Mouse (Mus musculus) embryonic facial prominence, embryonic 14.5 days (tissue): Measurements from ENCODE around the gene Tcl1b1. TPM values are rescaled to one million over a fixed set of nuclear protein-coding genes. Genes with fewer than 3 reads are reported as not detected.
"Not testable (repeated sequence)": the region's sequence is repeated elsewhere in the genome, so short reads cannot be mapped to it uniquely, and the experiment has no call there.

Experiments
- ATAC-seq: fragments of 200-750 bp; cut with Nextera tagmentation; 2 replicates; pipeline ENCODE4 v1.8.0; 2017; ENCODE audit warnings: low read depth, moderate number of reproducible peaks, moderate TSS enrichment
- DNase-seq: peaks from one replicate; pipeline ENCODE4 v3.0.0-alpha.2; 2015; ENCODE audit warnings: low spot score
- H3K27ac ChIP-seq: fragments of 300-500 bp; sonication (generic); replicated peaks from 2 replicates; pipeline ENCODE4 v1.5.1; 2014; ENCODE audit warnings: low read depth, mild to moderate bottlenecking, low read length, moderate library complexity
- H3K27me3 ChIP-seq: fragments of 300-500 bp; sonication (generic); replicated peaks from 2 replicates; pipeline ENCODE4 v1.6.1; 2014; ENCODE audit warnings: low read length; ENCODE audit not compliant: control insufficient read depth, insufficient read depth
- H3K36me3 ChIP-seq: fragments of 300-500 bp; sonication (generic); 2 replicates; pipeline ENCODE4 v1.6.1; 2014; ENCODE audit warnings: low read length, mixed read lengths; ENCODE audit not compliant: control insufficient read depth, insufficient read depth
- H3K4me1 ChIP-seq: fragments of 300-500 bp; sonication (generic); 2 replicates; pipeline ENCODE4 v1.6.1; 2014; ENCODE audit warnings: antibody characterized with exemption, low read length; ENCODE audit not compliant: control insufficient read depth, insufficient read depth
- H3K4me2 ChIP-seq: fragments of 300-500 bp; sonication (generic); 2 replicates; pipeline ENCODE4 v1.6.1; 2014; ENCODE audit warnings: low read depth, mild to moderate bottlenecking, low read length, moderate library complexity, mixed read lengths
- H3K4me3 ChIP-seq: fragments of 300-500 bp; sonication (generic); 2 replicates; pipeline ENCODE4 v1.5.1; 2014; ENCODE audit warnings: low read depth, mild to moderate bottlenecking, low read length
- H3K9ac ChIP-seq: fragments of 300-500 bp; sonication (generic); 2 replicates; pipeline ENCODE4 v1.6.1; 2014; ENCODE audit warnings: low read depth, mild to moderate bottlenecking, low read length, moderate library complexity, mixed read lengths
- H3K9me3 ChIP-seq: fragments of 300-500 bp; sonication (generic); 2 replicates; pipeline ENCODE4 v1.6.1; 2016; ENCODE audit warnings: low read length; ENCODE audit not compliant: control insufficient read depth
- WGBS: fragments of 180-500 bp; shearing (Covaris S2); extraction: QIAGEN DNeasy Blood & Tissue Kit; methylation state at CpG from one replicate; pipeline ENCODE4 v1.1.7; 2014; 5-methylcytosine and 5-hydroxymethylcytosine counted together
- polyA plus RNA-seq: library from polyadenylated mRNA; unstranded; fragments of >200 nt; fragmentation: Nextera tagmentation; extraction: Ambion mirVana; gene quantifications from 2 replicates; pipeline ENCODE4 v1.2.1, GENCODE M21; 2014

The Tcl1b1 gene
- polyA plus RNA-seq, 1 experiment from 2014 or later, result not detected

DNA sequence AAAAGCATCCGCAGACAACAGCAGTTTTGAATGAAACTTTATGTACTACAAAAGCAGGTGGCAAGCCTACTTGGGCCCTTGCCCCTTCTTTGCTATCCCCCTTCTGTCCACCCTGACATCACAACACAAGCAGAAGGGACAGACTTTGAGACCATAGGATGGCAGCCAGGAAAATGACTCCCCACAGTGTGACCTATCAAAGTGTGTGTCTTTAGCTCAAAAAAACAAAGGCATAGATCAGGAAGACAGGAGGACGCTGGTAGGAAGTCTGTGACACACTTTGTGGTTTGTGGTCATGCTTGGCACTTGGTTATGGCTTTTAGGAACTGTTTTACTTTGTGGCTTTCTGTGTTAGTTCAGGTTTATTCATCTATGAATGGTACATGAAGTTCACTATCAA, 25.3 kb upstream of the Tcl1b1 start:
- DNase-seq, H3K4me1 ChIP-seq, ATAC-seq, H3K27me3 ChIP-seq, H3K27ac ChIP-seq, H3K9ac ChIP-seq, H3K9me3 ChIP-seq, H3K36me3 ChIP-seq, H3K4me2 ChIP-seq, H3K4me3 ChIP-seq: not testable (repeated sequence)
- 67% methylated on average over 2 of the region's 2 CpGs for whole genome bisulfite sequencing

DNA sequence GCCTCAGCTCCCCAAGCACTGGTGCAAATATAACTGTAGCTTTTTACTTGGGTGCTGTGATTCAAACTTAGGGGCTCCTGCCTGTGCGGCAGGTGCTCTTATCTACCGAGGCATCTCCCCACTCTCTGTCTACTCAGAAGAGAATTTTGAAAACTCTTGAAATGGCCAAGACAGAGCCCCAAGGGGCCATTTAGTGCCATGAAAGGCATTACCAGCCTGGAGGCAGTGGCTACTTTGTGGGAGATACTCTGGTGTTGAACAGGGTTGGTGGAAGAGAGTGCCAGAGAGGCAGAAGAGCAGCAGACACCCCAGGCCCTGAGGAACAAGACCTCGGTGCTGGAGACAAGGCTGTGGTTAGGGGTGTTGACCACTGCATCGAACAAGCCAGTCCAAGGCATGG, 24.7 kb upstream of the Tcl1b1 start:
- H3K9ac ChIP-seq, H3K9me3 ChIP-seq, H3K4me3 ChIP-seq, H3K27me3 ChIP-seq, H3K36me3 ChIP-seq, H3K27ac ChIP-seq, DNase-seq, ATAC-seq, H3K4me2 ChIP-seq, H3K4me1 ChIP-seq: not testable (repeated sequence)
- 69% methylated on average over 4 of the region's 4 CpGs for WGBS

DNA sequence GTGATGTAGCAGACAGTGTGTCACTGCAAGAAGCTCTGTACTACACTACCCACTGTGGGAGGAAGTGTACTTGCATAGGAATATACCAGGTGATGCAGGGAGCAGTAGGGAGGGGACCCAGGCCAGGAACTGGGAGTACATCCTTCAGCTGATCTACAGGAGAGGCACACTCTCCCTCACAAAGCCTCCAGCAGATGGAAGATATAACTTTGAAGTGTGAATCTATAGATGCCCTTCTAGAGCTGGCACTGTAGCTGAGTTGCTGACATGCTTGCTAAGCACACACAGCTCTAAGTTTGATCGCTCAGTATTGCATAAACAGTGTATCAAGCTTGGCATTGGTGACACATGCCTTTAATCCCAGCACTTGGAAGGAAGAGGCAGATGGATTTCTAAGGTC, 21.8 kb upstream of the Tcl1b1 start:
- WGBS, result 72% methylated on average over 1 of the region's 1 CpGs
- H3K36me3 ChIP-seq, ATAC-seq: not testable (repeated sequence)

DNA sequence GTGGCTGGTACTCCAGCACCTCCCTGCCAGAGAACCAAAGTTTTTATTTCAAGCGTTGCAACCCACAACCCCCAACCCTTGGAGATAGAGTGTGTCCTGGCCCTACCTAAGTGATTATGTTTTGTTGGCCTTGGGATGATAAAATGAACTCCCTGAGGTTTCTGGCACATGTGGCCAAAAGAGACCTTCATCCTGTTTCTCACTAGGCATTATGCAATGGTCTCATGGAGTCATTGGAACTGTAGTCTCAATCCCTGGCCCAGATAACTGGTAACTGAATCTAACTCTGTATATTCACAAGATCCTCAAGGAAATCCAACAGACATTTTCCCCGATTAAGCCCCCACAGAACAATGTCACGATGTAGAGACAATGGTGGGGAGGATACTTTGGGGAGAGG, 16.4 kb upstream of the Tcl1b1 start:
- Histone ChIP-seq H3K4me2 (no peak overlapping the region), H3K27ac (no peak overlapping the region), H3K4me1 (no peaks in the 10 kb centered on the region), H3K9me3 (no peaks in the 10 kb centered on the region), H3K36me3 (no peaks in the 10 kb centered on the region), H3K9ac (no peak overlapping the region), H3K4me3 (no peak overlapping the region), H3K27me3 (no peaks in the 10 kb centered on the region)
- ATAC-seq (no peak), DNase-seq (no peak)
- 95% methylated on average over 3 of the region's 3 CpGs for WGBS

More for the DNA sequence above, 21.8 kb upstream of the Tcl1b1 start:
- not testable (repeated sequence) for H3K9me3 ChIP-seq, H3K9ac ChIP-seq, H3K27me3 ChIP-seq, H3K4me1 ChIP-seq, H3K4me2 ChIP-seq, H3K4me3 ChIP-seq, H3K27ac ChIP-seq, DNase-seq

DNA sequence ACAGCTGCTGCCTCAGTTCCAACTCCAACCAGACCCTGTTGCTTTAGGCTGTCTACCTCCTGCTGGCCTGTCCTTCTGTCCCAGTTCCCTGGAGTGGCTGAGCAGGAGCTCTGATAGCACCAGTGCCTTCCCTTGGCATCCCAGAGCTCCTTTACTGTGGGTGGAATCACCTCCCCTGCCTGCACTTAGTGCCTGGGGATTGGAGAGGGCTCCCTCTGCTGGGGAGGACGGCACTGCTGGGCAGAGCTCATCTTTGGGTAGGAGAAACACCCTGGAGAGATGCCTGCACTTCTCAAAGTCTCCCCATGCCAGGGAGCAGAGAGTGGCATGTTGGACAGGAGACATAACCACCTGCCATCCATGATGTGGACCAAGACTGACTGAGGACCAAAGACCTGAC, 14.6 kb upstream of the Tcl1b1 start:
- not testable (repeated sequence) for H3K27me3 ChIP-seq, ATAC-seq, H3K4me3 ChIP-seq, H3K9me3 ChIP-seq, H3K4me2 ChIP-seq, H3K4me1 ChIP-seq, H3K9ac ChIP-seq, DNase-seq, H3K36me3 ChIP-seq, H3K27ac ChIP-seq
- WGBS, result 14% methylated on average over 1 of the region's 1 CpGs

DNA sequence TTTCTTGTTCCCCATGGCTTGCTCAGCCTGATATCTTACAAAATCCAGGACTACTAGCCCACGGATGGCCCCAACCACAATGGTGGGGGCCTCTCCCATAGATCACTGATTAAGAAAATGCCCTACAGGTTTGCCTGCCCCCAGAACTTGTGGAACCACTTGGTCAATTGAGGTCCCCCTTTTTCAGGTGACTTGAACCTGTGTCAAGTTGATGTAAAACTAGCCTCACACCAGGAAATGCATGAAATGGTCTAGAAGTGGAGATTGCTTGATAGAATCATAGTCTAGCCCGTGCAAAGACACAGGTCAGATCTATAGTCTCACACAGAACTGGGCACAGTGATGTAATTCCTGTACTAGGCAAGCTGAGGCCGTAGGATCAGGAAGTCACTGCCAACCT, 13.8 kb upstream of the Tcl1b1 start, which contains the start of gene Tcl1b2:
Gene Tcl1b2 (plus strand): TSS at position 301 of the 400 bp plus-strand sequence.
- WGBS, result 87% methylated on average over 3 of the region's 3 CpGs
- no peak within 1 kb of the TSS for H3K4me3 ChIP-seq
- H3K36me3 ChIP-seq, result no peaks in the 10 kb centered on the region
- H3K4me2 ChIP-seq, result no peak within 1 kb of the TSS
- no peaks in the 10 kb centered on the region for H3K27me3 ChIP-seq
- H3K27ac ChIP-seq, result no peak within 1 kb of the TSS
- H3K9me3 ChIP-seq, result no peaks in the 10 kb centered on the region
- no peak for DNase-seq
- ATAC-seq, result no peak
- no peaks in the 10 kb centered on the region for H3K4me1 ChIP-seq
- no peak within 1 kb of the TSS for H3K9ac ChIP-seq

DNA sequence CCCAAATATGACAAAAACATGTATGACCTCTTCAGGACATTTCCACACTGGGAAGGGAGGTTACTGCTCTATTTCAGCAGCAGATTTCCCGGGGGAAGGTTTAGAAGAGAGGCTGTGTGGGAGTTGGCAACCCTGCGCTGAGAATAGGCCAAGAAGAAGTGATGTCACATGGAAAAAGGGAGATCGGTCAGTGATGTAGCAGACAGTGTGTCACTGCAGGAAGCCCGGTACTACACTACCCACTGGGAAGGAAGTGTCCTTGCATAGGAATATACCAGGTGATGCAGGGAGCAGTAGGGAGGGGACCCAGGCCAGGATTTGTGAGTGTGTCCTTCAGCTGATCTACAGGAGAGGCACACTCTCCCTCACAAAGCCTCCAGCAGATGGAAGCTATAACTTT, 4.2 kb upstream of the Tcl1b1 start:
- not testable (repeated sequence) for H3K4me2 ChIP-seq, H3K4me1 ChIP-seq, H3K27me3 ChIP-seq, ATAC-seq, H3K9me3 ChIP-seq, H3K9ac ChIP-seq, H3K27ac ChIP-seq, H3K36me3 ChIP-seq, DNase-seq, H3K4me3 ChIP-seq
- 67% methylated on average over 4 of the region's 4 CpGs for WGBS

DNA sequence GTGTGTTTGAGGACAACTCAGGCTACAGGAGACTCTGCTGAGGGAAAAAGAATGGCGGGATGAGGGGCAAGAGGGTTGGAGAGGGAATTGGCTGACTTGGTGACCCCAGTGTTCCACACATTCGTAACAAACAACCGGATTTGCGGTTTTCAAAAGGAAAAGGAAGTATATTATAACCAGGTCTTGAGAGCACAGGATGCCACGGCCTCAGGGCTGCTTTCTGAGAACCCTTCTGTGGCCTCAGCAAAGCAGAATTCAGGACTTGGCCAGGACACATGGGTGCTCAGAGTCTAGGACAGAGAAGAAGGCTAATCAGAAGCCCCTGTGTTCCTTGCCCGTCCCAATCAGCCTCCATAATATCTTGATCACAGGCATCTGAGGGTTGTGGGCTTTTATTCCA, 648 bp upstream of the Tcl1b1 start:
- H3K27ac ChIP-seq, result no peak overlapping the region
- DNase-seq (no peak), ATAC-seq (no peak)
- WGBS, result 61% methylated on average over 6 of the region's 6 CpGs
- no peaks in the 10 kb centered on the region for H3K36me3 ChIP-seq
- H3K4me3 ChIP-seq, result no peak overlapping the region
- H3K9me3 ChIP-seq, result no peaks in the 10 kb centered on the region
- H3K4me2 ChIP-seq, result no peak overlapping the region
- no peaks in the 10 kb centered on the region for H3K27me3 ChIP-seq
- H3K9ac ChIP-seq, result no peak overlapping the region
- H3K4me1 ChIP-seq, result no peaks in the 10 kb centered on the region

DNA sequence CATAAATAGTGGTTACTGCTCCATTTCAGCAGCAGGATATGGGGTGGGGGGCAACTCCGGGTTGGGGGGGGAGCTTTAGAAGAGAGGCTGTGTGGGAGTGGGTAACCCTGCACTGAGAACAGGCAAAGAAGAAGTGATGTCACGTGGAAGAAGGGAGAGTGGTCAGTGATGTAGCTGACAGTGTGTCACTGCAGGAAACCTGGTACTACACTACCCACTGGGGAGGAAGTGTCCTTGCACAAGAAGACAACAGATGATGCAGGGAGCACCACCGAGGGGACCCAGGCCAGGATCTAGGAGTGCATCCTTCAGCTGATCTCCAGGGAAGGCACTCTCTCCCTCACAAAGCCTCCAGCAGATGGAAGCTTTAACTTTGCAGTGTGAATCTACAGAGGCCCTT, 7.2 kb downstream of the Tcl1b1 start:
- Histone ChIP-seq H3K27me3 (no peaks in the 10 kb centered on the region), H3K36me3 (no peaks in the 10 kb centered on the region), H3K9ac (no peak overlapping the region), H3K4me1 (no peaks in the 10 kb centered on the region), H3K9me3 (no peaks in the 10 kb centered on the region), H3K4me2 (no peak overlapping the region), H3K4me3 (no peak overlapping the region), H3K27ac (no peak overlapping the region)
- WGBS, result 59% methylated on average over 3 of the region's 3 CpGs
- DNase-seq (no peak), ATAC-seq (no peak)
